Mouse (Mus musculus): ENCODE data around the gene Bbs1.
"Not testable (repeated sequence)": the region's sequence is repeated elsewhere in the genome, so short reads cannot be mapped to it uniquely, and the experiment has no call there.

The Bbs1 gene

DNA sequence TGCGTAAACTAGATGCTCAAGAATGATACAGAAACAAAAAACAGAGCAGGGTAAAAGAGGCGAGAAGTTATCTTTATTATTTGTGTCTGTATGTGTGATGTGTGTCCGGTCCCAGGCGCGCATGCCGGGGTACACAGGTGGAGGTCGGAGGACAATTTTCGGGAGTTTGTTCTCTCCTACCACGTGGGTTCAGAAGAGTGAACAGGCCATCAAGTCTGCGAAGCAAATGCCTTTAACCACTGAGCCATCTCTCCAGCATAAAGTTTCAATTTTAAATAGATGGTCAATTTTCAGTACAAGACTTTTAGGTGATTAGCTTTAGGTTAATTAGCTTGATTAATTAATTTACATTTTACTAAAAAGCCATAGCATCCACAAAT, 27.1 kb downstream of the Bbs1 start:
- no peak for DNase-seq

- peak; percentile 99 for DNase-seq
Observed at GRCm38 (mm10) chr19:4878405-4879323, 27.8 kb downstream of the Bbs1 start, which contains the start of gene Zdhhc24. TSS of gene Zdhhc24 (plus strand) at chr19:4878668.

DNA sequence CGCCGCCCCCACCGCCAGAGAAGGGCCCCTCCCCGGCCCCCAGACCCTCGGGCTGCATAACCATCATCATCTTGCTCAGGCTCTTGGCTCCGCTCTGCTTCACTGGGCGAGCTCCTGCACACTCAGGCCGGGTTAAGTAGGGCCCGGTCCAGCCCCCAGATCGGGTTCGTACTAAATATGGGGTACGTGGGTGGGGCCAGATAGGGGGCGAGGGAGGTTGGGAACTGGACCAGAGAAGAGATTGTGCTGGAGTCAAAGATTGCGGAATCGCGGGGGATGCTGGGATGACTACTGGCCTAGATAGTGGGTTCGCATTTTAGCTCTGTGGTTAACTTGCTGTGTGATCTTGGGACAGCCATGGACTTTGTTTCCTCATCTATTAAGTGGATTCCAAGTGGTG, 28.6 kb downstream of the Bbs1 start, which contains the start of gene Actn3:
TSS of gene Actn3 (minus strand) at position 125 of the 400 bp plus-strand sequence.
- DNase-seq = no peak

- DNase-seq = no peak
Observed at GRCm38 (mm10) chr19:4876755-4877154, 29.7 kb downstream of the Bbs1 start.

DNA sequence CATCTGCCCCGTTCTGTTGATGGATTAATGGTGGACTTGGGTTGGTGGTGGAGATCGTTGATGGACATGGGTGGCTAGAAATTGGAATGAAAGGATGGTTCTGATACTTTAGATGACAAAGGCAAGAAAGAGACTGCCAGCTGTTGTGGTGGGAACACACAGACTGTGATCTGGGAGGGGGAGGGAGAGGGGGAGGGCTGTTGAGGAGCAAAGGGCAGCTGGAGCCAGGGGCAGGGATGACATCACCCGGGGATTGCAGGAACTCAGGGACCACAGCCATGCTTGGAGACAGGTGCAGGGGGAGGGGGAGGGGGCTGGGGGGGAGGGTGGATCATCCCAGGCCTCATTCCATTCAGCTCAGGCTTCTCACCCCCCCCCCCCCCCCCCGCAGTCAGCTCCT, 30.2 kb downstream of the Bbs1 start:
- DNase-seq = no peak

DNA sequence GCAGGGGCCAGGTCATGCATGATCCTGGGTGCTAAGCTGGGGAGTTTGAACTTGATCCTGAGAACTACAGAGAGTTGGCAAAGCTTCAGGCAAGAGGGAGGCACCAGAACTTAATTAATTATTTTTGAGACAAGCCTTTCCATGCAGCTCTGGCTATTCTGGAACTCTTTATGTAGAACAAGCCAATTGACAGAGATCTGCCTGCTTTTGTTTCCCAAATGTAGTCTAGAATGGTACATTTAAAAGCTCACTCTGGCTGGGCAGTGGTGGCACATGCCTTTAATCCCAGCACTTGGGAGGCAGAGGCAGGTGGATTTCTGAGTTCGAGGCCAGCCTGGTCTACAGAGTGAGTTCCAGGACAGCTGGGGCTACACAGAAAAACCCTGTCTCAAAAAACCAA, 31.8 kb downstream of the Bbs1 start:
- DNase-seq = not testable (repeated sequence)

GRCm38 (mm10) chr19:4865147-4865546, 41.3 kb downstream of the Bbs1 start:
- peak; percentile 61 to 64 for DNase-seq

DNA sequence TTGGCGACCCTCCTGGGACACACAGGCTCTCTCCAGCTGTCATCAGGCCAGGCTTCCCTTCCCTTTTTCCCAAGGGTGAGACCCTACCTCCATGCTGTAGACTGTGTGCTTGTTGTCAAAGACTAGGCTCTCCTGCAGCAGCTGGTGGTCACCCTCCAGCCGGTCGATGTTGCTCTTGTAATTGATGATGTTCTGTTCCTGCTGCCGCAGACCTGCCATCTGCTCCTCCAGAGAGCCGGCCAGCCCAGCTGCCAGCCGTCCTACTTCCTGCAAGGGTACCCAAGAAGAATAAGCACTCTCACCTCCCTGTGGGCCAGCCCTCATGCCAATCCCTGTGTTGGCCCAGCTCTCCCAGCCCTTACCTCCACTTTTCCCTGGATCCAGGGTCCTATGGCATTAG, 43.4 kb downstream of the Bbs1 start:
- DNase-seq = peak; percentile 67 to 76

DNA sequence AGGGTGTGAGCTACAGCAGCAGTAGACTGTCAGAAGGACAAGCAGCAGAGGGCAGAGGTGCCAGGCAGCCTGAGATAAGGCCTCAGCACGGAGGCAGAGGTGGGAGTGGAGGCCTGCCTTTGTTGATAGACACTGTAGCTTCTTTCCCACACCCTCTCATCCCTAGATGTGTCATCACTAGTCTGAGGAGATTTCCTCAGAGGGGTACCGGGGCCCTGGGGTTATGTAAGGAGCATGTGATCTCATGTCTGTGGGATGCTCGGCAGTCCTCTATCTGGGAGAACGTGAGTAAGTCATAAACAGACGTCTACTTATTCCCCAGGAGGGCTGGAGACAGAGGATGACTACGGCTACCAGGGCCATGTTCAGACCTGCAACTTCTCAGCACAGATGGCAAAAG, 47.3 kb downstream of the Bbs1 start:
- no peak for DNase-seq

DNA sequence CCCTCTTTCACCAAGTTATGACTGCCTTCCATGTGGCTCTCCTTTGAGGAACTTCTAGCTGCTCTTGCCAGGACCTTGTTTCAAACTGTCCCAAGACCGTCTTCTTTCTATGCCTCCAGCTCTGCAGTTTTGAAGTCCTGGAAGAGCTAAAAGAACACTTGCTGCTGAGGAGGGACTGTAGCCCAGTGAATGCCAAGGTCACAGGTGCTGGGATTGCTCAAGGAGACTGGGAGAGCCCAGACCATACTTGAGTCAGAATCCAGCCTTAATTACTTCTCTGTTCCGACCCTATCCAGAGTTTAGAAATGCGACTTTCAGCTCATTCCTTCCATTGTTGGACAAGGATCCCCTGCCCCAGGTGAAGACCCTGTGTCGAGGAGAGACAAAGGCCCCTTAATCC, 50.5 kb downstream of the Bbs1 start:
- no peak for DNase-seq

GRCm38 (mm10) chr19:4855470-4855820, 51.0 kb downstream of the Bbs1 start:
- DNase-seq = no peak

DNA sequence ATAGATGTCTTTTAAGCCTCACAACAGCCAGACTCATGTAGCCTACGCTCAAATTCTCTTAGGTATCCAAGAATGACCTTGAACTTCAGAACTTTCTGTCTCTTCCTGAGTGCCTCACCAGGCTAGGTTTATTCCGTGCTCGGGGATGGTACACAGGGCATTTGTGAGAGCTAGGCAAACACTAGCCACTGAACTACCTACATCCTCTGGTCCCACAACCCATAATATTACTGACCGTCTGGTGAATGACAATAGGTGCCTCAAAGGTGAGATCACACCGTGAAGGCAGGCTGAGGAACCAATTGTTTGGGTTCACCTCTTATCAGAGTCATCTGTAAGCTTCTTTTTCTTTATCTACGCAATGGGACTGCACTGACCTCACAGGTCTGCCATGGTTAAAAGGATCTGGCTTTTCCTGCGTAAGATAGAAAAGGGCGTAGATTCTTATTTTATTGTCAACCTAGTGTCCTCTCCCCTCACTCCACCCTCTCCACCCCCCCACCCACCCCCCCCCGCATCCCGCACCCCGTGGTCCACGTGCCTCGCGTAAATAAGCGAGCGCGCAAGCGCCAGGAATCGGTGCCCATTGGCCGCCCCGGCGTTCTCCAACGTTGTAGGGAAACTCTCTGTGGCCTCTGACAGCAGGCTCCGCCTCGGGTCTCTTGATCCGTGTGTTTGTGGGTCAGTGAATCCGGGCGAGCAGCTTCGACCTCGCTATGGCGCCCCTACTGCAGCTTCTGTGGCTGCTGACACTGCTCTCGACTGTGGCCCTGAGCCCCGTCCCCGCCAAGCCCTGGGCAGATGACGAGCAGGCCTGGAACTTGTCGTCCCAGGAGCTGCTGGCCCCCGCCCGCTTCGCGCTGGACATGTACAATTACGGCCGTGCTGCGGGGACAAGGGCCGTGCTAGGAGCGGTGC, 51.6 kb downstream of the Bbs1 start, which contains the start of gene Ctsf:
TSS of gene Ctsf (plus strand) at position 579 of the 918 bp plus-strand sequence.
- DNase-seq = peak; percentile 94 to 95

DNA sequence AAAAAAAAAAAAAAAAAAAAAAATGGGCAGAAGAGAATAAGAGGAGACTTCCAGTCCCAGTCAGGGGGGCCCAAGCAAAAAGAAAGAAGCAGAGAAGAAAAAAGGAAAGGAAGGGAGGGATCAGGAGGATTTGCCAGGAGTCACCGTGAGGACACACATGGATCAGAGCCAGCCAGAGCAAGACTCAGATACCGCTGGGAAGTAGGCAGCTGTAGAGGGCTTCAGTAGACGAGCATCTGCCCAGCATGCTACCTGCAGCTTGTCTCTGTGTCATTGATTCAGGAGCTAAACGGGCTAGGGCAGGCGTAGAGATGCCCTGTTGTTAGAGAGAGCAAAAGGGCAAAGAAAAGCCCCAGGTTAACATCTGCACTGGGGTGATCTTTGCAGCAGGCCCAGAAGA, 56.1 kb downstream of the Bbs1 start:
- DNase-seq = no peak

- DNase-seq = no peak
Observed at GRCm38 (mm10) chr19:4849800-4850199, 56.6 kb downstream of the Bbs1 start.

GRCm38 (mm10) chr19:4847490-4847889, 58.9 kb downstream of the Bbs1 start:
- DNase-seq = peak; percentile 56 to 59

DNA sequence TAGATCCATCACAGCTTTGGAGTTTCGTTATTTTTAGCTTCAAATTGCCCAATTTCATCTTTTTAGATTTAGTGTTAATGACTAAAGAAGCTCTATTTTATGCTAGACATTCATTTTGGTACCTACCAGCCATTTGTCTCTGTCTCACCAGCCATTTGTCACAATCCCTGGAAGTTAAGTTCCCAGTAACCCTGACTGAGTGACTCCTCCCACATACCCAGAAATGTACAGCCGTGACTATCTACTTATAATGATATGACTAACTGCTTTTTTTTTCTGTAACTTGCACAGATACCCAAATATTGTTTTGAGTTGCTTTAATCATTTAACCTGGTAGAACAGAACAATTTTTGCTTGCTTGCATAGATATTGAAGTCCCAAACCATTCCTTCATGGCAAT, 60.6 kb downstream of the Bbs1 start:
- DNase-seq = no peak

DNA sequence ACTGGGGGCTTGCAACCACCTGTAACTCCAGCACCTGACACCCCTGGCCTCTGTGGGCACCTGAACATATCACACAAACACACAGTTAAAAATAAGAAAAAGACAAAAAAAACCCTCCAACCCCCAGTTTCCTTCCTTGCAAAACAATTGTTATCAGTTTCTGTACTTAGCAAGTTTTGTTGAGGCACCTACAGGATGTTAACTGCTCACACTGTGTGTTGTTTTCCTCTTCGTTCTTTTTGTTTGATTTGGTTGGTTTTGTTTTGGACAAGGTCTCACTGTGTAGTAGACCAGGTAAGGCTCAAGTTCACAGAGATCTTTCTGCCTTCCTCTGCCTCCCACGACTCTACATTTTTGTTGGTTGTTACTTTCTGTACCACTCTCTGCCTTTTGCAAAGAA, 63.8 kb downstream of the Bbs1 start:
- no peak for DNase-seq

GRCm38 (mm10) chr19:4840848-4841247, 65.6 kb downstream of the Bbs1 start:
- DNase-seq = no peak

DNA sequence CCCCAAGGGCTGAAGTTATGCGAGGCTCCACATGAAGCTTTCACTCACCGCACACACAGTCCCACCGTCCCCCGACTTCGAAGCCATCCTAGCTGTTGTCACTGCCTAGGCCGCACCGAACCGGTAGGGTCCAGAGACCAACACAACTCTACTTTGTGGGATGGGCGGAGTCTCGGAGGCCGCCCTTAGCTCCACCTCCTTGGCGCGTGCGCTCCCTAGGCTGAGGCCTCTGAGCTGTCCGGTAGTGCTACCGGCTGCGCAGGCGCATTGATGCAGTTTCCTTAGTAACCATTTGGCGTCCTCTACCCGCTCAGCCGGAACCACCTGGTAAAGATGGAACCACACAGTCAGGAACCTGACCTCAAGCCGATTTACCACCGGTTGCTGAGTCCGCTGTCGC, 67.3 kb downstream of the Bbs1 start, which contains the start of the genes Ccs and Ccdc87:
TSS of gene Ccs (minus strand) at position 184 of the 400 bp plus-strand sequence.
TSS of gene Ccdc87 (plus strand) at position 218 of the 400 bp plus-strand sequence.
- DNase-seq = peak; percentile 95 to 97

- DNase-seq = no peak
Observed at GRCm38 (mm10) chr19:4838526-4839140, 67.8 kb downstream of the Bbs1 start.

DNA sequence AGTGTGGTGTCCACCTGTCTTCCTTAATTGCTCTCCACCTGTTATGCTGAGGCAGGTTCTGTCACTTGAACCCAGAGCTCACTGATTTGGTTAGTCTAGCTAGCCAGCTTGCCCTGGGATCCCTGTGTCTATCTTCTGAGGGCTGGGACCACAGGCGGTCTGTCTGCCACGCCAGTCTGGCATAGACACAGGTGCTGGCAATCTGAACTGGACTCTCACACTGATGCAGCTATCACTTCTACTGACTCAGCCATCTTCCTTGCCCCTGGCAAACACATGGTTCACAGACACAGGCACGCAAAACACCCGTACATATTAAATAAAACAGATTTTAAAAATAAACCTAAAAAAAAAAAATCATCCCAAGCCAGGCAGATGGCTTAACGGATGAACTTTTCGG, 69.4 kb downstream of the Bbs1 start:
- peak in 1 of 2 experiments; percentile 36 for DNase-seq

All from cerebellum, postnatal 10 days (tissue).